Mouse (Mus musculus) midbrain, embryonic 12.5 days (tissue): ENCODE measurements at regions not wholly inside any gene's neighbourhood (a gene's known extent, or its start where the extent isn't known, plus 50 kb on each side); places are given as distances from the start of the nearest gene placed in this dataset.

Experiments
- ATAC-seq: fragments of 200-750 bp; cut with Nextera tagmentation; 2 replicates; pipeline ENCODE4 v1.8.0; 2017; ENCODE audit warnings: low read depth, moderate TSS enrichment, moderate library complexity; ENCODE audit not compliant: low FRiP score
- H3K27ac ChIP-seq: fragments of 300-500 bp; sonication (generic); replicated peaks from 2 replicates; pipeline ENCODE4 v1.5.1; 2016; ENCODE audit warnings: mild to moderate bottlenecking
- H3K27me3 ChIP-seq: fragments of 300-500 bp; sonication (generic); 2 replicates; pipeline ENCODE4 v1.6.1; 2016; ENCODE audit warnings: mild to moderate bottlenecking
- H3K36me3 ChIP-seq: fragments of 300-500 bp; sonication (generic); 2 replicates; pipeline ENCODE4 v1.6.1; 2016
- H3K4me1 ChIP-seq: fragments of 300-500 bp; sonication (generic); 2 replicates; pipeline ENCODE4 v1.6.1; 2016
- H3K4me2 ChIP-seq: fragments of 300-500 bp; sonication (generic); replicated peaks from 2 replicates; pipeline ENCODE4 v1.6.1; 2016; ENCODE audit warnings: mild to moderate bottlenecking, moderate library complexity
- H3K4me3 ChIP-seq: fragments of 300-500 bp; sonication (generic); 2 replicates; pipeline ENCODE4 v1.5.1; 2016; ENCODE audit warnings: mild to moderate bottlenecking
- H3K9ac ChIP-seq: fragments of 300-500 bp; sonication (generic); replicated peaks from 2 replicates; pipeline ENCODE4 v1.6.1; 2016; ENCODE audit warnings: mild to moderate bottlenecking, moderate library complexity
- H3K9me3 ChIP-seq: fragments of 300-500 bp; sonication (generic); 2 replicates; pipeline ENCODE4 v1.6.1; 2016; ENCODE audit warnings: mild to moderate bottlenecking
- WGBS: fragments of 180-500 bp; shearing (Covaris S2); methylation state at CpG from one replicate; pipeline ENCODE4 v1.1.7; 2016; 5-methylcytosine and 5-hydroxymethylcytosine counted together

DNA sequence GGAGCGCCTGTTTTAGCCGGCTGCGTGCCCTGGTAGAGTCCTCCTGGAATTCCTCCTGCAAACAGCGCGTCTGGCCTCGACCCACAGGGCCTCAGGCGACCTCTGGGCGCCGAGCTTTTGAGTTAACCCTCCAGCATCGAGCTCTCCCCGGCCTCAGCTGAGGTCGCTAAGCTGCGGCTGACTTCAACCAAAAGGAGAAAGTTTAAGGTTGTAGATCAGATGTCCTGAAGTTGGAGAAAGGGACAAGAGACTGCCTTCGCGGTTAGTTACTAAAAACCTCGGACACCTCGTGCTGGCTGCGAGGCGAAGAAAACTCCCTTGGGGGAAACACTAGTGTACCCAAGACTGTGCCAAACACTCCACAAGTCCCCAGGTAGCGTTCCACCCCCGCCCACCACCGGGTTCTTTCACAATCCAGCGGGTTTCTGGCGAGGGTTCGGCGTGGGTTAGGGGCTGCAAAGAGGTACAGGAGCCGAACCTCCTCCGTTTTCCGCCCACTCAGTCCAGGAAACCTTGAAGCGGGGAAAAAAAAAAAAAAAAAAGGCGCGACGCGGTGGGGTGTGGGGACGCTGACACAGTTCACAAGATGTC lies 78.9 kb downstream of the Kcnrg start:
- WGBS, result under 1% methylated on average over 35 of the region's 35 CpGs
- Histone ChIP-seq H3K4me3 (peak overlapping the region; percentile 35), H3K9me3 (no peaks in the 10 kb centered on the region), H3K36me3 (no peaks in the 10 kb centered on the region), H3K4me1 (peaks cover 49% of the 10 kb centered on the region), H3K27ac (no peak overlapping the region), H3K27me3 (peaks cover 77% of the 10 kb centered on the region), H3K9ac (no peak overlapping the region), H3K4me2 (peak overlapping the region; percentile 49)
- ATAC-seq, result no peak

DNA sequence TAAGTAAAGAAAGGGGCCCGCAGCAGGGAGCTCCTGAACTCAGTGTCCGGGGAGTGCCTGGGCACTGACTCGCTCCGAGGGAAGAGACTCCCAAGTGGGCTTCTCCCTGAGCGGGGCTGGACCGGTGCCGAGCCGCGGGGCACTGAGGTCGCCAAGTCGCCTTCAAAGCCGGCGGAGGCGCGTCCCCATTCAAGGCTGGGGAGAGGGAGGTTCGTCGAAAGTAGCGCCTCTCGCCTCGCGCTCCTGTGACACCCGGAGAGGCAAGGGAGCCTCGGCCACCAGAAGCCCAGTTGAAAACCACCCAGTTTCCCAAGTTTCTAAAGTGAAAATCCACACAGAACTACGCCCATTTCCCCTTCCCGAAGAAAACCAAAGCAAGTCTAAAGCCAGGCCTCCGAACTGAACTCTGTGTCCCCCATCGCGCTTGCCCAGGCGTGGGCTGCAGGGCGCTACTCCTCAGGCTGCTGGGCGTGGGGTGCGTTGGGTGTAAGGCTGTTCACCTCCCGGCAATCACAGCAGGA lies 79.6 kb downstream of the Kcnrg start:
- Histone ChIP-seq H3K4me2 (peak overlapping the region; percentile 49), H3K36me3 (no peaks in the 10 kb centered on the region), H3K9ac (0 out of 2 replicates have a peak overlapping the region, but pooled peaks have one; percentile 34), H3K27ac (no peak overlapping the region), H3K27me3 (peaks cover 84% of the 10 kb centered on the region), H3K9me3 (no peaks in the 10 kb centered on the region), H3K4me1 (peaks cover 49% of the 10 kb centered on the region), H3K4me3 (peak overlapping the region; percentile 35)
- no peak for ATAC-seq
- WGBS, result 0% methylated on average over 33 of the region's 33 CpGs

DNA sequence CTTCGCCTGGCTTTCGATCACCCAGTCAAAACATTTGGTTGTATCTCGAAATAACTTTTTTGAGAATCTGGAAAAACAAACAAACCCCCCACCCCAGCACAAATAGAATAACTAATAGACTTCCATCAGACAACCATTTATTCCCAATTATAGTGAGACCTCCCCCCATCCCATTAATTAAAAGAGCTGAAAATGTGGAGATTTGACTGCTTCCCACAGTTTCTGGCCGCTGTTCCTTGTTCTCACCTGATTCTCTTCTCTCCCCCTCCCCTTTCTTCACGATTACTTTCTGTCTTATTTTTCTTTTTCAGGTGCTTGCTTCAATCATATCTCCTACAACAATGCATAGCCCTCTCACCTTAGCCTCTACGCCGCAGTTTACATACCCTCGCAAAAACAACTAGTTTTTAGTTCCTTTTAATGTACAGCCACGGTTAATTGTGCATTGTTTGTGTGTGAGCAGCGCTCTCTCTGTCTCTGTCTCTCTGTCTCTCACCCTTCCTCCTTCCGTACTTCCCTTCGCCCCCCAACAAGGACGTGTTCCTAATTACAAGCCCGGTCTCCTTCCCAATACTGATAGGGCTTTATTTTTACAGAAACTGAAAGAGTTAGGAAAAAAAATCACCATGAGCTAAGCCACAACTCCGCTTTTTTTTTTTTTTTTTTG lies 80.2 kb downstream of the Kcnrg start:
- Histone ChIP-seq H3K9ac (no peak overlapping the region), H3K27me3 (peaks cover 88% of the 10 kb centered on the region), H3K27ac (no peak overlapping the region), H3K4me2 (peak overlapping the region; percentile 49), H3K4me3 (peak overlapping the region; percentile 35), H3K4me1 (peaks cover 49% of the 10 kb centered on the region), H3K9me3 (no peaks in the 10 kb centered on the region), H3K36me3 (no peaks in the 10 kb centered on the region)
- WGBS, result under 1% methylated on average over 15 of the region's 15 CpGs
- ATAC-seq, result no peak

DNA sequence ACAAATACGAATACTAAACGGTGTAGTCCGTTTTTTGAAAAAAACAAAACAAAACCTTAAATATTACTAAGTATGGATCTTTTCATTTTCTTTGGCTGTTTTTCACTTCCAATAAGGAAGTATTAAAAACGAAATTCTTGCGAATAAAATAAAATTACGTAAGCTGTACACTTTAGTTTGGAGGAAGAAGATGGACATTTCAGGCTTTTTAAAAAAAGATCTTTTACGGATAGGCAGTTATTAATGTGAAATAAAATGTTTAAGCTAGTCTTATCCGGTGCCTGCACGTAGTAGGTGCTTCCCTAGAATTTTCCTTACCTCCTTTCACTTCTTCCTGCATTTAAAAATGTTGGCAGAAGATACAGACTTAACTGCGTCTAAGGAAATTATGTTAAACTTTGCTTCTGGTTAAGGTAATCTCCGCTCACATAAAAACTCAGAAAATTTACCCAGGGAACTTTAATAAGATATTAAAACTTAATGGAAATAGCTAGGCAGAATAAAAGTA lies 80.8 kb downstream of the Kcnrg start:
- peaks cover 82% of the 10 kb centered on the region for H3K27me3 ChIP-seq
- no peak overlapping the region for H3K27ac ChIP-seq
- WGBS, result 3% methylated on average over 11 of the region's 11 CpGs
- H3K4me3 ChIP-seq, result no peak overlapping the region
- ATAC-seq, result no peak
- no peaks in the 10 kb centered on the region for H3K9me3 ChIP-seq
- no peaks in the 10 kb centered on the region for H3K36me3 ChIP-seq
- no peak overlapping the region for H3K9ac ChIP-seq
- H3K4me1 ChIP-seq, result peaks cover 46% of the 10 kb centered on the region
- no peak overlapping the region for H3K4me2 ChIP-seq

DNA sequence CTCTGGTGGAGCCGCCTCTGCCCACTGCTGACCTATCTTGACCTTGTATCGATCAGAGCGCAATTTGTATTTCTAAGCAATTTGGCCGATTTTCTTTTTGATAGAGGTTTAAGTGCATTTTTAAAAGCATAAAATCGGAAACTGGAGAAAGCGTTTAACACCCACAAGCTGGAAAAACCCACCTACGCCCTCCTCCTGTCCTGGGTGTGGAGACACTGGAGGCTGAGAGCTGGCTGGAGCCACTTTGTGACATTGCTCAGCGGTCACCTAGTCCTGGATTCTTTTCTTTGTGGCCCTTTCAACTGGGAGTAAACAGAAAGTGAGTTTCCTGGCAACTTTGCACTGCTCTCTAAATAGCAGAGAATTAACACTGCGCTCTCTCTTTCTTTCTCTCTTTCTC lies 81.4 kb downstream of the Kcnrg start:
- H3K27me3 ChIP-seq, result peaks cover 77% of the 10 kb centered on the region
- no peak for ATAC-seq
- under 1% methylated on average over 9 of the region's 9 CpGs for whole genome bisulfite sequencing

DNA sequence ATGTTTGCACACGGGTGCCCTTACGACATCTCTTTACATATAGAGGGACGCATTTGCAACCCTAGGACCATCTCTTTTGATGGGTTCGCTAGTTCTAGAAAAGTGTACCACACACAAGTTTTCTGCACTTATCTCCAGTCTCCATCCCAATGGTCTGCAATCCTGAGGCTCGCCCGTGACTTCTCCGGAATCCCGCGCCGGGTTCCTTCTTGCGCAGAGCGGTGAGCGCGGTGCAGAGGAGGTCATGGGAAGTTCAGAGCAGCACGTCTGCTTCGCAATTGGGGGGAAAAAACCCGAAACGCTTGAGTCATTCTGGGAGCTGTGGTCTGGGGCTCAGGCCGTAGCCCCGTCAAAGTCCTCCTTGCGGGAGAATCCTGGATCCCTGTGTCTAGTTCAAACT lies 82.0 kb downstream of the Kcnrg start:
- peak overlapping the region; percentile 24 for H3K4me3 ChIP-seq
- peak overlapping the region; percentile 39 for H3K4me2 ChIP-seq
- WGBS, result under 1% methylated on average over 21 of the region's 21 CpGs
- no peaks in the 10 kb centered on the region for H3K36me3 ChIP-seq
- ATAC-seq, result no peak
- H3K27ac ChIP-seq, result no peak overlapping the region
- peaks cover 71% of the 10 kb centered on the region for H3K27me3 ChIP-seq
- no peaks in the 10 kb centered on the region for H3K9me3 ChIP-seq
- peaks cover 35% of the 10 kb centered on the region for H3K4me1 ChIP-seq
- 0 out of 2 replicates have a peak overlapping the region, but pooled peaks have one; percentile 28 for H3K9ac ChIP-seq

More for the DNA sequence above, 81.4 kb downstream of the Kcnrg start:
- Histone ChIP-seq H3K36me3 (no peaks in the 10 kb centered on the region), H3K27ac (no peak overlapping the region), H3K4me2 (peak overlapping the region; percentile 39), H3K4me1 (peaks cover 41% of the 10 kb centered on the region), H3K4me3 (no peak overlapping the region; the same call in 1 of the 2 replicates), H3K9me3 (no peaks in the 10 kb centered on the region), H3K9ac (no peak overlapping the region)

DNA sequence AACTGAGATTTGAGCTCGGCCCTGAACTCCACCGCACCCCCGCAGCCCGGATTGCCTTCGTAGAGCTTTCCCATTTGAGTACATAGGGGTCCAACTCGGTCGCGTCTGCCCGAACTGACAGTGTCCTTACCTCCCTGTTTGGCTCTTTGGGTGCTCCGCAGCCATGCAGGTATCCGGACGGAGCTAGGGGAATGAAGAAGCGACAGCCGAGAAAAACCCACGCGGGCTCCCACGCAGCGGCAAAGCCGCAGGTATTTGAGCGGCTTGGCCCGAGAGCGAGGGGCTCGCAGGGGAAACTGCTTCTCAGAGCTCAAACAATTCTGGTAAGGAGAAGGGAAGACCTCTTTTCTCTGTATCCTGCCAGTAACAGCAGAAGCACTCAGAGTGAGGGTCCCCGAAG lies 82.5 kb downstream of the Kcnrg start:
- Histone ChIP-seq H3K27ac (no peak overlapping the region), H3K27me3 (peaks cover 68% of the 10 kb centered on the region), H3K4me2 (peak overlapping the region; percentile 39), H3K36me3 (no peaks in the 10 kb centered on the region), H3K9ac (0 out of 2 replicates have a peak overlapping the region, but pooled peaks have one; percentile 28), H3K9me3 (no peaks in the 10 kb centered on the region), H3K4me3 (peak overlapping the region; percentile 24), H3K4me1 (peaks cover 30% of the 10 kb centered on the region)
- 6% methylated on average over 24 of the region's 24 CpGs for WGBS
- ATAC-seq, result no peak

DNA sequence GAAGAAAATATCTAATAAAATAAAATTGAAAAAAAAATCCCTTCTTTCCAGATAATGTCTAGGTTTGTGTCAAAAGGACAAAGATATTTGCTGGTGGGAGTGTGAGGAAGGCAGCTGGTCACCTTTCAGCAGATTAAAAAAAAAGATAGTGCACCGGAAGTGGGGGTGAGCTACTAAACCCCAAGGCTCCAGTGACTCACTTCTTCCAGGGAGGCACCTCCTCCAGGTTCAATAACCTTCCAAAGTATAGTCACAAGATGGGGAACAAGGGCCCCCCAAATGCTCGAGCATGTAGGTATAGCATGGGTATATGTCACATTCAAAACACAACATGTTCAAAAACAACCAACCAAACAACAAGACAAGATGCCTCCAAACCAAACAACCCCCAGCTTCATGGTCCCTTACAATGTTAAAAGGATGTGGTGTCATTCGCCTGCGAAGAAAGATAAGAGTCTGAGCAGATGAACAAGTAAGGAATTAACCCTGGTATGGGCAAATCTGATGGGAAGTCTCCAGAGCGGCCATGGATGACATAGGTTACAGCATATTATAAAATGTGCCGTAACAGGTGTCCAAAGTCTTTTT lies 84.6 kb downstream of the Kcnrg start:
- Histone ChIP-seq H3K27me3 (peaks cover 52% of the 10 kb centered on the region), H3K4me2 (no peak overlapping the region), H3K4me3 (no peak overlapping the region)

DNA sequence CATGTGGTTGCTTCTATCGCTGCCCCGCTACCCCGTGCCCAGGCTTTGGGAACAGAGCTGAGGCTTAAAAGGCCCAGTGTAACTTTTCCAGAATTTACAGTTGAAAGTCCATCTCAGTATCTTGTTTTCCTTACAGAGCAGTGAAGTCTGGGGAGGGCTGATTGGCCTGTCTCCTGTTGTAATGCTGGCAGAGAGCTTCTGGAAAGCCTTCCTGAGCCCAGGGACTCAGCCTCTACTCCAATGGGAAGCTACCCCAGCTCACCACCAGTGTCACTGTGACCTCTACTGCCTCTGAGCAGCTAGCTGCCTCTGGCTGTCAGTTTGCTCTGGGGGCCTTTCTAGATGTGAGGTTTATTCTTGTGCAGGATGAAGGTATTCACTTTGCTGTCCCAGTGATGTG lies 87.5 kb downstream of the Kcnrg start:
- WGBS, result 94% methylated on average over 3 of the region's 3 CpGs
- Histone ChIP-seq H3K27me3 (peaks cover 35% of the 10 kb centered on the region), H3K9me3 (no peaks in the 10 kb centered on the region), H3K4me2 (no peak overlapping the region), H3K4me3 (no peak overlapping the region), H3K27ac (no peak overlapping the region), H3K36me3 (no peaks in the 10 kb centered on the region), H3K4me1 (peaks cover 4% of the 10 kb centered on the region), H3K9ac (no peak overlapping the region)
- ATAC-seq, result no peak

More for the DNA sequence above, 84.6 kb downstream of the Kcnrg start:
- Histone ChIP-seq H3K4me1 (peaks cover 18% of the 10 kb centered on the region), H3K9ac (no peak overlapping the region), H3K27ac (no peak overlapping the region), H3K9me3 (no peaks in the 10 kb centered on the region), H3K36me3 (no peaks in the 10 kb centered on the region)
- WGBS, result 92% methylated on average over 6 of the region's 6 CpGs
- no peak for ATAC-seq

DNA sequence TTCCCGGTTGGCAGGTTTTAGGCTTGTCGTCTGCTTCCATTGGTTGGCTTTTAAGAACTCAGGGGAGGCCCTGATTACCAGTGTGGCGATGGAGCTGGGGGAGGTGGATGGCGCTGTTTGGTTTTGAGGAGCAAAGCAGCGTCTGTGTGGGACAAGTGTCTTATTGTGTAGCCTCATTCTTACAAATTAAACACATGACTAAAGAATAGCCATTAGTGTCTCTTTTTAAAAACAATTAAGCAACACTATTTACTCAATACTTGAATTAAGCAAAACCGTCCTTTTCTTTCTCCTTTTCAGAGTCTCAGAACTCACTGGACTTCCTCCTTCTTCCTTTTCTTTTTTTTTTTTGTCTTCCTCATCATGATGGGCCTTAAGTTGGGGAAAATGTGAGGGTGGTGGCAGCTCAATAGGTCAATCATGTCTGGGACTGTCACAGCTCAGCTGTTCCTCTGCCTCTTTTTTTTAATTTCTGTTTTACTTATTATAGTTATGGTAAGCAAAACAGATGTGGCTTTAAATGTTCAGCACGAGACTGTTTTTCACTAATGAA lies 89.1 kb downstream of the Kcnrg start:
- Histone ChIP-seq H3K27me3 (peaks cover 19% of the 10 kb centered on the region), H3K27ac (no peak overlapping the region), H3K9me3 (no peaks in the 10 kb centered on the region), H3K36me3 (no peaks in the 10 kb centered on the region), H3K4me2 (no peak overlapping the region), H3K9ac (no peak overlapping the region), H3K4me1 (peaks cover 3% of the 10 kb centered on the region; the same call in 1 of the 2 replicates), H3K4me3 (no peak overlapping the region)
- no peak for ATAC-seq
- 56% methylated on average over 7 of the region's 7 CpGs for WGBS

DNA sequence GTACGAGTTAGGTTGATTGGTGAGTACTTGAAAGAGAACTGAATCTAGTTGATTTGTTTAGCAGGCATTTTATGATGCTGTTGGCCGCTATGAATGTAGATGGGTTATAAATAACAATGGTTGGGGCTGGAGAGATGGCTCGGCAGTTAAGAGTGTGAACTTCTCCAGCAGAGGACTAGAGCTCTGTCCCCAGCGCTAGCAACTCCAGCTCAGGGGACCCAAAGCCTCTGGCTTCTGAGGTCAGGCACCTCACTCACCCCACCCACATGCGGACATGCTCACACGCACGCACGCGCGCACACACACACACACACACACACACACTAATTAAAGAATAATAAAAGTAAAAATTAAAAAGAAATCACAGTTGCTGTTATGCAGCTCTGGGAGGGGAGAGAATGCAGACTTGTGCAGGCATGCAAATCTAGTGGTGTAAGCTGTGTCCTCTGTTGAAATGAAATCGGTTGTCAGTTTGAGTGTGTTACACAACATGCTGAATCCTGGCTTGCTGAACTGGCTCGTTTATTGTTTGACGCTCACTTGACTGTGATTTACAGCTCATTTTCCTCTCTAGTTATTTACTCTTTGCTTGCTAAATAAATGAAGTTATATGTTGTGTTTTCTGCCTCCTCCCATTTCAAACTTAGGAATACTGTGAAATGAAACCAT lies 89.8 kb downstream of the Kcnrg start:
- WGBS, result 82% methylated on average over 13 of the region's 13 CpGs
- Histone ChIP-seq H3K4me2 (no peak overlapping the region), H3K27ac (no peak overlapping the region), H3K4me1 (peaks cover 3% of the 10 kb centered on the region; the same call in 1 of the 2 replicates), H3K9me3 (no peaks in the 10 kb centered on the region), H3K4me3 (no peak overlapping the region), H3K9ac (no peak overlapping the region), H3K27me3 (peaks cover 14% of the 10 kb centered on the region; the same call in 1 of the 2 replicates), H3K36me3 (no peaks in the 10 kb centered on the region)
- no peak for ATAC-seq
